Mouse (Mus musculus): Measurements from ENCODE around the gene Olfr196. TPM values are rescaled to one million over a fixed set of nuclear protein-coding genes. Genes with fewer than 3 reads are reported as not detected.

Gene Olfr196
- polyA plus RNA-seq (2012; rRNA removed; ENCODE audit: low replicate concordance), result not detected in 2 replicates

GRCm38 (mm10) chr16:59170354-59170753 lies at the start of gene Olfr196:
Olfr196 (minus strand) TSS chr16:59170454.

DNA sequence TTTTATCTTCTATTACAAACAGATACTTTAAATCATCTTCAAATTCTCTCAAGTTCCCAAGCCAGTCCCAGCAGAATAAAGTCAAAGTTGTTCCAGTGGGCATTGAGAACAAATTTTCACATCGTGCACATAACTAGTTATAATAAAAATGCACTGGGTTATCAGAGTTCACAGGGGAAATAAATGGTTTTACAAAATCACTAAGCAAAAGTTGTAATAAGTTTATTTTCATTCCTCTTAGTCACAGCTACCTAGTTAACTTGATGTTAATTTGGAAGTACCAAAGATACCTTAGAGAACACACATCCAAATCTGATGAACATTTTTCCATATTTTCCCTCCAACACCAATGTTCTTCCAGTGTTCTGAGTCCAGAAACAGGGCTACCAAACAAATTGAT lies 49.4 kb upstream of the Olfr196 start, which contains the start of gene Olfr199:
Gene Olfr199, minus strand, starts transcription at position 101 of the 400 bp plus-strand sequence.

GRCm38 (mm10) chr16:59203433-59203832 lies 33.2 kb upstream of the Olfr196 start, which contains the start of gene Olfr198:
Olfr198 (minus strand) TSS chr16:59203533.

DNA sequence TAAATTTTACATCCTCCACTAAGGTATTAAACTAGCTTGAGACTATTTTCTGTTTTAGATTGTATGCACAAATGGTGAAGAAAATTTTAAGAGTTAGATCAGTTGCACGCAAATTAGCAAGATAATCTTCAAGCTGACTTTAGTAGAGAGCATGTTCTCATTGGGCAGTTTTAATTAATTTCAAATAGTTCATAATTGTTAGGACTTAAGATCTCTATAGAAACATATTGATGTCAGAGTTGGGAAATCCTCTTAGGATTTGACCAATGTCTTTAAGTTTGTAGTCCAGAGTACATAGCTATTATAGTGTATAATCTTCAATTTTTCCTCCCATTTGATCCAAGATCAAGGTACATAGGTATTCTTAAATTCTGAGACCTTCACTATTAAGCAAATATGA lies 23.5 kb downstream of the Olfr196 start, which contains the start of gene Olfr195:
Gene Olfr195, plus strand, starts transcription at position 301 of the 400 bp plus-strand sequence.

DNA sequence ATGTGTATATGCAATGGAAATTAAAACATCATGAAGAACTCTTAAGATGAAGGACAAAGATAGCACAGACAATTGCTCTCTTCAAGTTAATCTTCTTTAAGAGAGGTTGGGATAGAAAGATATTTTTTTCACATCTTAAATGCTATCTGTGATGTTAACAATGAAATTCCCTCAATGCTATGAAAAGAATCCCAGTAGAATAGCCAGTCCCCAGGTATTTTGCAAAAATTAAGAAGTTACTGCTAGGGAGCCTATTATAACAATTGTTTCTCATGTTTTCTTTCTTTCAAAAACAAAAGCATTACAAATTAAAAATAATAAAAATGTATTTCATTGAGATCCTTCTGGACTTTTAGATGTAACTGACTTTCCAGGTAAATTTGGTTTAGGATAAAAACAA lies 49.3 kb downstream of the Olfr196 start, which contains the start of gene Olfr194:
Gene Olfr194, minus strand, starts transcription at position 101 of the 400 bp plus-strand sequence.

Other genes starting within 250 kb of the Olfr196 start
- not detected in 2 replicates for gene Olfr181, start 241.7 kb downstream of the Olfr196 start, polyA plus RNA-seq (2012; rRNA removed; ENCODE audit: low replicate concordance)
- not detected in 2 replicates for gene Olfr180, start 241.1 kb downstream of the Olfr196 start, polyA plus RNA-seq (2012; rRNA removed; ENCODE audit: low replicate concordance)
- gene Olfr183, start 175.1 kb downstream of the Olfr196 start, polyA plus RNA-seq (2012; rRNA removed; ENCODE audit: low replicate concordance), result not detected in 2 replicates
- gene Olfr186, start 140.2 kb downstream of the Olfr196 start, polyA plus RNA-seq (2012; rRNA removed; ENCODE audit: low replicate concordance), result not detected in 2 replicates
- gene Olfr187, start 130.7 kb downstream of the Olfr196 start, polyA plus RNA-seq (2012; rRNA removed; ENCODE audit: low replicate concordance), result not detected in 2 replicates
- gene Olfr190, start 92.4 kb downstream of the Olfr196 start, polyA plus RNA-seq (2012; rRNA removed; ENCODE audit: low replicate concordance), result not detected in 2 replicates
- not detected in 2 replicates for gene Olfr191, start 80.6 kb downstream of the Olfr196 start, polyA plus RNA-seq (2012; rRNA removed; ENCODE audit: low replicate concordance)
- gene Olfr193, start 58.6 kb downstream of the Olfr196 start, polyA plus RNA-seq (2012; rRNA removed; ENCODE audit: low replicate concordance), result not detected in 2 replicates
- gene Olfr194, start 49.4 kb downstream of the Olfr196 start, polyA plus RNA-seq (2012; rRNA removed; ENCODE audit: low replicate concordance), result not detected in 2 replicates
- not detected in 2 replicates for gene Olfr195, start 23.4 kb downstream of the Olfr196 start, polyA plus RNA-seq (2012; rRNA removed; ENCODE audit: low replicate concordance)
- not detected in 2 replicates for gene Olfr198, start 33.1 kb upstream of the Olfr196 start, polyA plus RNA-seq (2012; rRNA removed; ENCODE audit: low replicate concordance)
- gene Olfr199, start 49.3 kb upstream of the Olfr196 start, polyA plus RNA-seq (2012; rRNA removed; ENCODE audit: low replicate concordance), result not detected in 2 replicates
- gene Olfr201, start 102.2 kb upstream of the Olfr196 start, polyA plus RNA-seq (2012; rRNA removed; ENCODE audit: low replicate concordance), result not detected in 2 replicates
- gene Olfr202, start 116.3 kb upstream of the Olfr196 start, polyA plus RNA-seq (2012; rRNA removed; ENCODE audit: low replicate concordance), result not detected in 2 replicates
- not detected in 2 replicates for gene Olfr203, start 128.4 kb upstream of the Olfr196 start, polyA plus RNA-seq (2012; rRNA removed; ENCODE audit: low replicate concordance)
- not detected in 2 replicates for gene Olfr204, start 147.8 kb upstream of the Olfr196 start, polyA plus RNA-seq (2012; rRNA removed; ENCODE audit: low replicate concordance)
- gene Olfr205, start 160.7 kb upstream of the Olfr196 start, polyA plus RNA-seq (2012; rRNA removed; ENCODE audit: low replicate concordance), result not detected in 2 replicates
- gene Olfr206, start 178.8 kb upstream of the Olfr196 start, polyA plus RNA-seq (2012; rRNA removed; ENCODE audit: low replicate concordance), result not detected in 2 replicates
- not detected in 2 replicates for gene Olfr209, start 193.5 kb upstream of the Olfr196 start, polyA plus RNA-seq (2012; rRNA removed; ENCODE audit: low replicate concordance)
- 0.03 TPM in 1 of 2 replicates, not detected in the other for gene Gabrr3, start 236.9 kb upstream of the Olfr196 start, polyA plus RNA-seq (2012; rRNA removed; ENCODE audit: low replicate concordance)